Mouse (Mus musculus) lung, adult 18-20 months (tissue): Measurements from ENCODE around the gene Ahr.
A peak's percentile ranks its signal among the peaks of the same experiment; 100 is the strongest.

ENCODE experiments used
- DNase-seq, 2 experiments: peaks; one replicate each; pipeline ENCODE4 v3.0.0; 2022; ENCODE audit warnings: mixed read lengths in 2 of 2

The Ahr gene

DNA sequence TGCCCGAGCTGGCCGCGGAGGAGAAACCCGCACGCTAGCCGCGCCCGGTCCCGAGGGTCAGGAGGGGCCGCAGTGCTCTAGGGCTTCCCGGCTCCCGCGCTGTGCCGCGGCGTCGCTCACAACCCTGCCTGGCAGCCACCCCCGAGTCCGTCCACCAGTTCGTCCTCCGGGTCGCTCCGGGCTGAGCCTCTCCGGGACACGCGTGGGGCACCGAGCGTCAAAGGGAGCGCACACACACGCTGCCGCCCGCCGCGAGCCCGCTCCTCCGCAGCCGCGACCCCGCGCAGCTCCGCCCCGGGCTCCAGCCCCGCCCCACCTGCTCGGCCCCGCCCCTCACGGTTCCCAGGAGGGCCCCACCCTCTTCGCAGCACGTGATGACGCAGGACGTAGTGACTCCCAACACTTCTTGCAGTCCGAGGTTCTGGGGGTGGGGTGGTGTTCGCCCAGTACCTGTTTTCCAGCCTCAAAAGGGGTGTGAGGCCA, at the start of gene Ahr:
TSS of gene Ahr (minus strand) at position 285 of the 483 bp plus-strand sequence.
- peak; percentile 89 to 93 for DNase-seq

DNA sequence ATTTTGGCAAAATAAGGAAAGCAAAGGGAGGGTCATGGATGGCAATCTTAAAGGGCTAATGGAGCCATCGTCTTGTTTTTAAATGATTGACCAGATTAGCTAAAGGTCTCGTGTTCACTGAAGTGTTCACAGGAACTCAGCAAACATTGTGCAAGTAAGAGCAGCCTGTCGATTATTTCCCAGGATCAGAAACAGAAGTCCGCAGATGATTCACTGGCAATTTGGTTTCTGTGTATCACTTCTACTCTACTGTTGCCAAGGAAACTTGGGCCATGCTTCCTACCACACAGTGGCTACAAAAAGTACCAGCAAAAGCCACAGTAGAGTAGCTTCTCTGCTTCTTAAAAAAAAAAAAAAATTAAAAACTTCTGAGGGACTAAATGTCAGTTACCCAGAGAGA, 44.0 kb upstream of the Ahr start:
- DNase-seq = no peak

DNA sequence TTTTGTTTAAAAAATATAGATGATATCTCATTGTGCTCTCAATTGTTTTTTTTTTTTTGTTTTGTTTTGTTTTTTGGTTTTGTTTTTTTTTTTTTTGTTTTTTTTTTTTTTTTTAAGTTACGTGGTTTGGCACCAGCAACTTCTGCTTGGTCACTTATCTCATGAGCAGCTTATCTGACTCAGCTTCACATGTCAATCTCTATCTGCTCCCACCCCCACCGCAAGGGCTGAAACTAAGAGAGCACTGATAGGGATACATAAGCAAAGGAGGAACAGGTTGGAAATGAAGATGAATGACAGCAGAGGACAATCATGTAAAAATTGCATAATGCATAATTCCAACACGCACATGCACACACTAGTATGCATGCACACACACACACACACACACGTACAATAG, 41.3 kb upstream of the Ahr start:
- no peak for DNase-seq

DNA sequence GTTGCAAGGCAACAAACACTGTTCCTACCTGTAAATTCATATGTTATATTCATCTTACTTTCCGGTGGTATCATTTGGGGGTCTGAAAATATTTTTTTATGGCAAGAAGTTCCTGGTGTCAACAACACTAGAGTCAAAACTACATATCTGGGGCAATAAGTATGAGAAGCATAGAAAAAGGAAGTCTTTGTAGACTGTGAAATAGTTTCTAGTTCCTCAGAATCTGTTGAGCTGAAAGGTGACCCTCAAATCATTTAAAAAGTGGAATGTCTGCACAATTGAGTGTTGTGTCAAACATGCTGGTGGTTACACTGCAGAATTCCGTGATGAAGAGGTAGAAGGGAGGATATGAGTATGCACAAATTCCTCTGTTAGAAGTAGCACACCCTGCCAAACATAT, 38.9 kb upstream of the Ahr start:
- DNase-seq = no peak

DNA sequence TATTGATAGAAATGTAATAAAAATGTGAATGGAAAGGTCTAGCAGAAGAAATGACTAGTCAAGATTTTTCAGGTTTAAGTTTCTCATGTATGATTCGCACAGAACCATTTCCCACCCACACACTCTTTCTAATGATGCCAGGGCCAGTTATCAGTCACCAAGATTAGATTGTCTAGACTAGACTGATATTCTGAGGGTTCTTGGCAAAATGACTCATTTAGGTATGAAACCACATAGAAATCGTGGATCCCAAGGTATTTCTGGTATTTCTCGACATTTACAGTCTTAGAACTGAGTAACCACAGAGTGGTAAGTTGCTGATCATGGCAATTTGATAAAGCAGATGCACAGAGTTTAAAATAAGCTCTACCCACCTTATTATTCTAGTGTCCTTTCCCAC, 28.0 kb upstream of the Ahr start:
- no peak for DNase-seq

DNA sequence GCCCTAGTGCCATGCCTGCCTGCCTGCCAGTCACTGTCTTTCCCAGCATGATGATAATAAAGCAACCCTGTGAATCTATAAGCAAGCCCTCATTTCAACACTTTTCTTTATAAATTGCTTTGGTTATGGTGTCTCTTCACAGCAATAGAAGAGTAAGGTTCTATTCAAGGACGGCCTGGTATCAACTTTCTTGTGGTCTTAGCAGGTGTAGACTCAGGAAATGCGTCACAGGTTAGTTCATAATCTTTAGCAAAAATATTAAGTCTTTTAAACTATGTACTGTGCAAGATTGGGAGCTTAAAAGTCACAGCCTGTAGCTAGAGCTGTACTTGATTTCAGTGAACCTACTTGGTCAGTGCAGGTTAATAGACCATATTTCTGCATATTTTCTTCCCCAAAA, 24.0 kb upstream of the Ahr start:
- no peak for DNase-seq

DNA sequence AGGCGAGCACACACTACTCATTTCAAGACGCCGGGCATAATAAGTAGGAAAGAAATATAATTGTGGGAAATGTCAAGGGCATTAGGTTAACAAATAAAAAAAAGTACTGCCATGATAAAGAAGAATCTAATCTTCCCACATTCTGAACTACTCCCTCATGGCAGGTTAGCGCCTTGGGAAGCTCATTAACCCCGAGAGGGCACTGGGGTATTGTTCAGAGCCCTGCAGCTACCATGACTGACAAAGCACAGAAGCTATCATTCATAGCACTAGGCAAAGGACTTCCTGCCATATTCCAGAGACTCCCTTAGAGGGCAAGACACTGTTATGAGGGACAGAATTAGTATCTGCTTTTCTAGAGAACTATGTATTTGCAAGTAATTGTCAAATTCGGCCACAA, 21.1 kb upstream of the Ahr start:
- DNase-seq = no peak

DNA sequence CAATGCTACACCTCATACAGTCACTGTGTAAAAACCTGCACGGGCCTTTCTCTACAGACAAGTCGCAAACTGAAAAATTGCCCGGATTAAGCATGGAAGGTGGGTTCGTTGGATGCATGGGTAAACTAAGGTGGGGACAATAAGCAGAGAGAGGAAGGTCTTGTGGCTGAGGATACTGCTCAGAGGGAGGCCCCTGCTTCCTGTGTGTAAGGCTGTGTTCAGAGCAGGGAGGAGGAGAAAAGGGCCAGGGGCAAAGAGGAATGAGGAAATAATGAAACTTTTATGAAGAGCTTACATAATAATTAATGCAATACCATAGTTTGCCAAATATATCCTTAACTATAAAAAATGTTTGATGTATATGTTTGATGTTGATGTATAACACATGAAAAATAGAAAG, 19.5 kb upstream of the Ahr start:
- DNase-seq = no peak

DNA sequence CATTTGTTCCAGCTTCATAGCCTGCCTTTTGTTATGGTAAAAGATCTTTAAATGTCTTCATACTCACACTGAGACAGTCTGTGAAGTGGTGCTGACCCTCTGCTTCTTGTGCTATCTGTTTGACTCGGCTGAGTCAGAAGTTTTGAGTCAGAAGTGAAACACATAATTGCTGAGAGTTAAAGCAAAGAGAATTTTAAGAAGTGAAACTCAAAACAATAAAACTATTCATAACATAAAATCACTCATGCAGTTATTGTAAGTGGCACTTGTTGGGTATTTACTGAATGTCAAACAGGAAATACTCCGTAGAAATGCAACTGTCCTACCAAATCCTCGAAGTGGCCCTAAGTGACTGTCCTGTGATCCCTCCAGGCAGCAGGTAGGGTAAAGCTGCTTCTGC, 18.3 kb upstream of the Ahr start:
- no peak for DNase-seq

DNA sequence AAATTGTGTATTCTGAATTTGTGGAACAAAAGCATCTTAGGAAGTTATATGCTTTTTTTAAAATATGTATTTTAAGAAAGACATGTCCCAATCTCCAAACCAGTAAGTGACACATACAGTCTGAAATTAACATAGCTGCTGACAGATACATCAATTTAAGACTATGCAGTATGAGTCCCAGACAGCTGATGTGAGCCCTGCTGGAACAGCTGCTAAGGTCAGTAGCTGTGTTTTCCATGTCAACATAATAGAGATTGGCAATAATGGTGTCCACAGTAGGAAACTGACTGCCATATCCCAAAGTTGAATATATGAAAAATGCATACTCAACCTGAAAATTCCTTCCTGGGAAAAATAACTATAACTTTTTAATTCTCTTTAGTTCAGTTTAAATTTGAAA, 15.5 kb upstream of the Ahr start:
- no peak for DNase-seq

DNA sequence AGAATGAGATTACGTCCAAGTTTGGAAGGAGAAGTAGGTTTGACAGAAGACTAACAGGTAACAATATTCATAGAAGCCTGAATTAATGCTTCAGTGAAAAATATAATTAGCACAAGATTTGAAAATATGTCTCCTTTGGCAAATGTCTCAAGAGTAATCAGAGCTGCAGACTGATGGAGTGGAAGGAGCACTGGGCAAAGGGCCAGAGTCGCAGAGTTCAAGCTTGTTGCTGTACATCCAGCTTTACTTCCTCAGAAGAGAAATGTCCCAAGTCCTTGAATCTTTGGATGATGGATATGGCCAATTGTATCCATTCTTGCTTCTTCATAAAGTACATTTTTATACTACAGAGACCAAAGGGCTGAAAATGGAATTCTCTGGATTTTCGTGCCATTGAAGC, 8.0 kb upstream of the Ahr start:
- no peak for DNase-seq

DNA sequence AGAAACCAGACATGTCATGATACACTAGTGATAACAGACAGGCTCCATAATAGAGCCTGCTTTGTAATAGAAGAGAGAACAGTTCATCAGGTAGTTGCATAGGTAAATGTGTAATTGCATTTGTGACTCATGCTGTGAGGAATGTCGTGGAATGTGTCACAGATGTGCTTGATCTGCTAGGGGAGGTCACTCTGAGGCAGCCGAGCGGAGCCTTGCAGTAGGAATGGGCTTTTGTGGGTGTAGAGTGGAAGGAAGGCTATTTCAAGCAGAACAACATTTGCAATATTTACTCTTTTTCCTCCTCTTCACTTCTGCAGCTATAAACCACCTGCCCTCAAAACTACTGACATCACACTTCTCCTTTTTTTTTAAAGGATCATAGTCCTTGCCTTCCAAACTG, 4.0 kb upstream of the Ahr start:
- DNase-seq = no peak

DNA sequence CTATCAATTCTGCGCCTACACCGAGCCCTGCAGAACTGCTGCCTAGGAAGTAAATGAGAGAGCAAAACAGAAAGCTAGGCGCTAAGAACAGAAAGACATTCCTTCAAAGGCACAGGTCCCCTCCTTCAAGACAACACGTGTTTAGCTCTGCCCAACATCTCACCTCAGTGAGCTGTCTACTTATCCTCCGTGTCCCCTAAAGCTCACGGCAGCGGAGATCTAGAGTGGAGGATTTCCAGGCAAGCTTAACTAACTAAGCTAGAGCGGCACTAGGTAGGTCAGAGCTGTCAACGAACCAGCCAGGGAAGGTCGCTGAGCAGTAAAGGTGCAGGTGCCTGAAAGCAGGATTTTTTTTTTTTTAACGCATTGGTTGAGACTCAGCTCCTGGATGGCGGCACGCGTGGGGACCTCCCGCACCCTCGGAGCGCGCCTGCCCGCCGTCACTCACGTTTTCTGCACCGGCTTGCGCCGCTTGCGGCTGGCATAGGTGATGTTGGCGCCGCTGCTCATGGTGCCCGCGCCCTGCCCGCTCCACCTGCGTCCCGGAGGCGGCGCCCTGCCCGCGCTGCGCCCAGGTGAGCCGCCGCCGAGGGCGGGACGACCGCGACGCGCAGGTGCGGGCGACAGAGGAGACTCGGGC, 604 bp downstream of the Ahr start:
- peak; percentile 61 to 71 for DNase-seq

DNA sequence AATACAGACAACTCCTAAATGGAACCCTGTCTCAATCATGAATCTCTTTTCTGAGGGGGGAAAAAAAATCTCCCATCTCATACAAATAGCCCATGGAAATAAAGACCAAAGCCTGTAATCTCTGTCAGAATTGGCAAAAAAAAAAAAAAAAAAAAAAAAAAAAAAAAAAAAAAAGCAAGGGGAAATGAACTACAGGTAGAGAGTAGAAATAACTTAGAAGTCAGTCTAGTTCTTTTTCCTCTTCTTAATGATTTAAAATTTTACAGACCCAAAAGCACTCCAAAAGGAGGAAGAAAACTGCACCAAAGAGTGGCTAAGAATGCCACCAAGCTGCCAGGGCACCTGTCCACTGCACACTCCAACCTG, 1.1 kb downstream of the Ahr start:
- no peak for DNase-seq

DNA sequence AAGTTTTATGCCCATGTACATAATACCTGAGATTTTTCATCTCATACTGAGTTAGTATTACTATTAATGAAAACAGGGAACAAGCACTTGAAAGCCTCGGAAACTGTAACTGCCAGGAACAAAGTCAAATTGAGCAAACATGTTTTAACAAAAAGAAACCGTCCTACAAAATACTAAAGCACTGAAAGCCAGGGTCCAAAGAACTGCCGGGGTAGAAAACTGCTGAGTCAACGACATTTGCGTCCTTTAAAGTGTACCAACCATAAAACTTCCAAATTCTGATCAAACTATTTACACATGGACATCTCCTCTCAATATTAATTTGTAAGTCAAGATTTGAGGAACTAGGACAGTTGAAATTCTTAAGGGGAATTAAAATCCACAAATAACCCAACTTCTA, 1.7 kb downstream of the Ahr start:
- DNase-seq = no peak

DNA sequence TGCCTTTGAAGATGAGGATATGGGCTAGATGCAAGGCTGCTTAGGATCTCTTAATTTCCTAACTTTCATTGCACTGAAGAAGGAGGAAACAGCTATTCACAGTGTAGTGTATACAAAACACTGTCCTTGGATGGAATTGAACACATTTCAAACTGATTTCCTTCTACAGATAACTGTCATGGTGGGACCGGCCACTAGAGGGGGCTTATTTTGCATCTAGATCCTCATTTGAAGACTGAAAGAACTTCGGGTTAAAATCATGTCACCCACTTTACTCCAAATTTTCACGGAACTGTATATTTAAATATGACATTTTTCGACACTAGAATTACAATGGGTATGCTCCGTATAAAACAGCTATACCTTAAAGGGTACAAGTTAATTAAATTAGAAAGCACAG, 2.7 kb downstream of the Ahr start:
- peak; percentile 72 to 79 for DNase-seq

DNA sequence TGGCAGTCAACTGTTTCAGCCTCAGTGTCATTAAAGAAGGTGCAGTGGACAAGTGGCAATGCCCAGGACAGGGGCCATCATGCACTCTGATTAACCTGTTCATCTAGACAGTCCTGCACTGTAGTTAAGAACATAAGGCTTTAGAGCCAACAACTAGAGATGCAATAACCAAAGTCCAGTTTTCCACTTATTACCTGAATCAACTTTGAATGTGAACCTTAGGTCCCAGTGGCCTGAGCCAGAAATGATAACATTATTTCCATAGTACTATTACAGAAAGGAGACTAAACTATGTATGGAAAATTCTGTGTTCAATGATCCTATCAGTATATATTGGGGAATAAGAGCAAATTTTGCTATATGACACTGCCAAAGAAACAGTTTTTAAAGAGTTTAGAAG, 4.3 kb downstream of the Ahr start:
- DNase-seq = no peak

DNA sequence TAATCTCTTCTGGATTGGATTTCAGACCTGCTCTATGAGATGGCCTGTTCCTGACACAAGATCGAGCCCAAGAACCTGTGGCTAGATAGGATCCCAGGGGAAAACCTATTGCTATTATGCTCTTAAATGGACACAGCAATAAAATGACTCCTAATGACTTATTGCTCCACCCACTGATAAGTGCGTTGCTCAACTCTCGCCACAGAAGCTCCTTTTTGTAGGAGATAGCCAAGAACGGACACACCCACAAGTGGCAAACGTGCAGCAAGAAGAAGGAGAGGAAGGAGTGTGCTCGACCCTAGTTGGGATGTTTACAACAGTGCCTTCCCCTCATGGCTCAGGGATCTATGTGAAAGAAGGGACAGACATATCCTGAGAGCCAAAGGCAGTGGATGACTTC, 7.4 kb downstream of the Ahr start:
- peak; percentile 39 to 58 for DNase-seq

DNA sequence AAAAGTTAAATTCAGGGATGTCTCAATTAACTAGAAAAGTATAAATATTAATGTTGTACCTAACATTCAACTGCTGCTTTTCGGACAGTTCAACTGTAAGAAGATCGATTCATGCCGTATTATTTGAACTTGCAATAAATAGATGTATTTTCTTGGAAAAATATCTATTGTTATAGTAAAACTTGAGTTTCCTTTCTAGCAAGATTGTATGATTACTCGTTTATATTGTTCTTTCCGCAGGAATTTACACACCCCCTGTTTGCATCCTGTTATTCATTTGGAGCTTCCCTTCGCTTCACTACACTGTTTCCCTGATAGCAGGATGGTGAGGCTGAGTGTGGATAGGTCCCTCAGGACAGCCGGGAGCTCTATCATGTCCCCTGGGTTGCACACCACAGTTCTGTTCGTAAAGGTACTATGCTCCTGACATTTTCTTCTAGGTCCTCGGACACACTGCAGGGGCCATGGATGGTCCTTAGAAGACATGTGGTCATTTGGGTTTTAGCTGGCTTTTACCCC, 12.2 kb downstream of the Ahr start:
- DNase-seq = peak; percentile 19 to 28

DNA sequence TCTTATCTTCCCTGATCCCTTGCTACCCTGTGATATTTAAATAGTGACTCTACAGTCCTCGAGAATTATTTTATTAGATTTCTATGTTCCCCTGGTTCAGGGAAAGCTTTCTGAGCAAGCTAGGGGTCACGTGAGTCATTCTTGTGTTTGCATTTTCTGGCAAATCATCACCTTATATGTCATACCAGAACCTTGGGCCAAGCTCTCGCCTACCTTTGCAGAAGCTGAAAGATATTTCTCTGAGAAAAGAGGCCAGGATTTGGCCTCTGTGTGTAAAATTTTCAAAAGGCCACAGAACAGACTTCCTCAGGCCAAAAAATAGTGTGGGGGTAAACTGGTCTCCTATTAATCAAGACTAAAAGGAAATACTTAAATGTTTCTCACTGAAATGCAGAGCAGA, 19.2 kb downstream of the Ahr start:
- DNase-seq = no peak

DNA sequence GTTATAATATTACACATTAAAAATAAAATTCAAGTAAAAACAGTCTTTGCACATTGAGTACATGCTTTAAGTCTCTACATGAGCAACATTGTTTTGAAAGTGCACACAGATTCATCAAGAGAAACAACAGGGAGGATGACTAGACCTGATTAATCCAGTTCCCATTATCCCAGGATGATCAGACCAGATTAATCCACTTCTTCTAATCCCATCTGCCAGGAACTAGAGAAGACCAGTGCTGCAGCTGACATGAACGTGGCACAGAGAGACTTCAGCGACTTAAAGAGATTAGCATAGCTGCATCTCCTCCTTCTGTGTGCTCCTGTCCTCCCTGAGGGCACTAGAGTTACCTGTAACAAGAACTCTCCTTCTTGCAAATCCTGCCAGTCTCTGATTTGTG, 20.2 kb downstream of the Ahr start:
- no peak for DNase-seq

DNA sequence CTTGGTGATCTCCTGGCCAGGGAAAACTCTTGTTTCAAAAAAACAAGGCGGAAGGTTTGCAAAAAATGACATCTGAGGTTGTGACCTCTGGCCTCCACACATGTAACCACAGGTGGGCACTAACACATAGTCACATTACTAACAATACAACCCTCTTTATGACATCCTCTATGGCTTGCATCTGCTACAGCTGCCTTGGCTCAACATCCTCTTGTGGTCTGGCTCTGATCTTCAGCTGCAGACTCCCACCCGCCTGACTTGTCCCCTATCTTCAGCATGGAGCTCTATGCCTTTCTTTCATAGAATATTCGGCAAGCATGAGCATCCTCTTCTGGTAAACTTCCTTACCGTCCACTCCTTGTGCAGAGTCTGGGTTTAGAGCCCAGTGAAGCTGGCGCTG, 24.1 kb downstream of the Ahr start:
- DNase-seq = no peak

DNA sequence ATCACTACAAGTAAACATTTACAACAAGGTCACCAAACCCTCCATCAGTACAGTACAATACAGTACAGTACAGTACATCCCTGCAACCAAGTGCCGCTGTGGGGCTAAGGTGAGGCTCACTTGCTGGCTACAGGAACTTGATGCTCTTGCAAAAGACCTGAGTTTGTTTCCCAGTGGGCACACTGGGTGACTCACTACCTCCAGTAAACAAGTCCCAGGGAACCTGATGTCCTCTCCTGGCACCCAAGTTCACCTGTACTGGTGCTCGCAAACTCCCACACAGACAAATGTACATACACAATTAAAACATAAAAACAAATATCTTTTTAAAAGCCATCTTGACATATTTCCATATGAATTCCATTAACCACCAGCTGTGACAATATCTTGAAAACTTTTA, 28.5 kb downstream of the Ahr start:
- no peak for DNase-seq

DNA sequence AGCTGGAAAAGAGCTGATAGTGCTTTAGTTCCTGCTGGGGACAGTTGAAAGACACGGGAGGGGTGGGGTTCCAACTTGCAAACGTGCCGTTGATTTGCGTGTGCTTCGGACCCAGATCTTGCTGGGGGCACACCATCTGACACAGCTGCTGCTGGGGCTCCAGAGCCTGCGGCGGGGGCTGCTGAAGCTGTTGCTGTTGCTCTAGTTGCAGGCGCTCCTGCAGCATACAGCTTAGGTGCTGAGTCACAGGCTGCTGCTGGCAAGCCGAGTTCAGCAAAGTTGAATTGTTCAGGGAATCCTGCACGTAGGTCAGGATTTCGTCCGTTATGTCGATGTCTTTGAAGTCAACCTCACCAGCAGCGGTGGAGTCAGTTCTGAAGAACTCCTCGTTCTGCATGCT, 30.8 kb downstream of the Ahr start:
- DNase-seq = no peak

DNA sequence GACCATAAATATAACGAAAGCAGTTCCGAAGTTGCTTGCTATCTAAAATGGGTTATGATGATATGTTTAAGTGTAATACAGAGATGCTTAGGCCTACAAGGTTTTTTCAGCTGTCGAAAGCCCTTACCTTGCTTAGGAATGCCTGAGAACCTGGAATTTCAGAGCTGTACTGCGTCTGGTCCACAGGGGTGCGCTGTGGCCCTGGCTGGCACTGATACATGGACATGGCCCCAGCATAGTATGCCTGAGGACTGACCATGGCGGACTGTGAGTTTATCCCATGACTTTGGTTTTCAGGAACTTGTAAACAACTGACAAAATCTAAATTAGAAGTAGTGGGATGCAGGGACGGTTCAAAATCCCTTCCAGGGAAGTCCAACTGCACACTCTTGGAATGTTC, 31.3 kb downstream of the Ahr start:
- DNase-seq = peak in 1 of 2 experiments; percentile 21
